Mouse (Mus musculus): ENCODE results near the gene Abhd17a. TPM values are rescaled to one million over a fixed set of nuclear protein-coding genes. Genes with fewer than 3 reads are reported as not detected.
A peak's percentile ranks its signal among the peaks of the same experiment; 100 is the strongest.

Gene Abhd17a
- polyA plus RNA-seq, 1 experiment, result 232 TPM

GRCm38 (mm10) chr10:80621940-80622660 is 32.0 kb upstream of the Abhd17a start:
- H3K27ac ChIP-seq (ENCODE audit: insufficient read depth, low read length), result peak overlapping the region; percentile 56
- TF ChIP-seq POLR2A (IDR thresholded peaks at IDR 0.05; ENCODE audit: borderline replicate concordance, insufficient read depth, low read length), result peak; percentile 83
- no peak for TF ChIP-seq CTCF (IDR thresholded peaks at IDR 0.05; ENCODE audit: borderline replicate concordance, insufficient read depth, low read depth, low read length)
- WGBS, result under 1% methylated on average over 64 of the region's 64 CpGs
- no peaks in the 10 kb centered on the region for H3K27me3 ChIP-seq (ENCODE audit: control insufficient read depth, insufficient read depth, low read length)
- H3K4me1 ChIP-seq (ENCODE audit: control insufficient read depth, insufficient read depth, low read length), result peaks cover 19% of the 10 kb centered on the region
- H3K4me3 ChIP-seq (replicated peaks; ENCODE audit: insufficient read depth, low read depth, low read length), result peak overlapping the region; percentile 59
- DNase-seq, result peak; percentile 99

GRCm38 (mm10) chr10:80621690-80621939 is 31.5 kb upstream of the Abhd17a start:
- no peaks in the 10 kb centered on the region for H3K27me3 ChIP-seq (ENCODE audit: control insufficient read depth, insufficient read depth, low read length)
- peak overlapping the region; percentile 59 for H3K4me3 ChIP-seq (replicated peaks; ENCODE audit: insufficient read depth, low read depth, low read length)
- peak overlapping the region; percentile 56; the same call in 1 of the 2 replicates for H3K27ac ChIP-seq (ENCODE audit: insufficient read depth, low read length)
- under 1% methylated on average over 9 of the region's 9 CpGs for WGBS
- H3K4me1 ChIP-seq (ENCODE audit: control insufficient read depth, insufficient read depth, low read length), result peaks cover 19% of the 10 kb centered on the region
- no peak for TF ChIP-seq CTCF (IDR thresholded peaks at IDR 0.05; ENCODE audit: borderline replicate concordance, insufficient read depth, low read depth, low read length)
- no peak for TF ChIP-seq POLR2A (IDR thresholded peaks at IDR 0.05; ENCODE audit: borderline replicate concordance, insufficient read depth, low read length)
- no peak for DNase-seq

- 46% methylated on average over 16 of the region's 16 CpGs for WGBS
- peak; percentile 51 to 52 for DNase-seq
- TF ChIP-seq POLR2A (IDR thresholded peaks at IDR 0.05; ENCODE audit: borderline replicate concordance, insufficient read depth, low read length), result no peak
- TF ChIP-seq CTCF (IDR thresholded peaks at IDR 0.05; ENCODE audit: borderline replicate concordance, insufficient read depth, low read depth, low read length), result no peak
Observed at GRCm38 (mm10) chr10:80620796-80621689, 30.9 kb upstream of the Abhd17a start.

GRCm38 (mm10) chr10:80620365-80620764 is 30.2 kb upstream of the Abhd17a start:
- TF ChIP-seq POLR2A (IDR thresholded peaks at IDR 0.05; ENCODE audit: borderline replicate concordance, insufficient read depth, low read length) (no peak), CTCF (IDR thresholded peaks at IDR 0.05; ENCODE audit: borderline replicate concordance, insufficient read depth, low read depth, low read length) (no peak)
- H3K4me3 ChIP-seq (replicated peaks; ENCODE audit: insufficient read depth, low read depth, low read length), result no peak overlapping the region
- peaks cover 12% of the 10 kb centered on the region for H3K4me1 ChIP-seq (ENCODE audit: control insufficient read depth, insufficient read depth, low read length)
- H3K27ac ChIP-seq (ENCODE audit: insufficient read depth, low read length), result no peak overlapping the region
- no peaks in the 10 kb centered on the region for H3K27me3 ChIP-seq (ENCODE audit: control insufficient read depth, insufficient read depth, low read length)
- WGBS, result 76% methylated on average over 9 of the region's 9 CpGs
- DNase-seq, result peak in 1 of 2 experiments; percentile 29

More at GRCm38 (mm10) chr10:80620796-80621689, 30.9 kb upstream of the Abhd17a start:
- Histone ChIP-seq H3K4me1 (ENCODE audit: control insufficient read depth, insufficient read depth, low read length) (peaks cover 18% of the 10 kb centered on the region), H3K4me3 (replicated peaks; ENCODE audit: insufficient read depth, low read depth, low read length) (peak overlapping the region; percentile 59), H3K27me3 (ENCODE audit: control insufficient read depth, insufficient read depth, low read length) (no peaks in the 10 kb centered on the region), H3K27ac (ENCODE audit: insufficient read depth, low read length) (peak overlapping the region; percentile 56; the same call in 1 of the 2 replicates)

GRCm38 (mm10) chr10:80619465-80620244 is 29.5 kb upstream of the Abhd17a start:
- 40% methylated on average over 8 of the region's 8 CpGs for WGBS
- TF ChIP-seq CTCF (IDR thresholded peaks at IDR 0.05; ENCODE audit: borderline replicate concordance, insufficient read depth, low read depth, low read length) (no peak), POLR2A (IDR thresholded peaks at IDR 0.05; ENCODE audit: borderline replicate concordance, insufficient read depth, low read length) (no peak)
- Histone ChIP-seq H3K27me3 (ENCODE audit: control insufficient read depth, insufficient read depth, low read length) (no peaks in the 10 kb centered on the region), H3K27ac (ENCODE audit: insufficient read depth, low read length) (no peak overlapping the region), H3K4me1 (ENCODE audit: control insufficient read depth, insufficient read depth, low read length) (0 out of 2 replicates have a peak, but pooled peaks cover 5% of the 10 kb centered on the region), H3K4me3 (replicated peaks; ENCODE audit: insufficient read depth, low read depth, low read length) (no peak overlapping the region)
- DNase-seq, result no peak

GRCm38 (mm10) chr10:80618181-80618580 is 28.0 kb upstream of the Abhd17a start:
- no peak for DNase-seq
- H3K4me1 ChIP-seq (ENCODE audit: control insufficient read depth, insufficient read depth, low read length), result no peaks in the 10 kb centered on the region
- 35% methylated on average over 9 of the region's 9 CpGs for WGBS
- H3K27me3 ChIP-seq (ENCODE audit: control insufficient read depth, insufficient read depth, low read length), result no peaks in the 10 kb centered on the region
- TF ChIP-seq POLR2A (IDR thresholded peaks at IDR 0.05; ENCODE audit: borderline replicate concordance, insufficient read depth, low read length) (no peak), CTCF (IDR thresholded peaks at IDR 0.05; ENCODE audit: borderline replicate concordance, insufficient read depth, low read depth, low read length) (no peak)
- no peak overlapping the region for H3K27ac ChIP-seq (ENCODE audit: insufficient read depth, low read length)
- H3K4me3 ChIP-seq (replicated peaks; ENCODE audit: insufficient read depth, low read depth, low read length), result no peak overlapping the region

GRCm38 (mm10) chr10:80614351-80614750 is 24.2 kb upstream of the Abhd17a start:
- DNase-seq, result no peak
- Histone ChIP-seq H3K4me3 (replicated peaks; ENCODE audit: insufficient read depth, low read depth, low read length) (no peak overlapping the region), H3K4me1 (ENCODE audit: control insufficient read depth, insufficient read depth, low read length) (peaks cover 21% of the 10 kb centered on the region), H3K27me3 (ENCODE audit: control insufficient read depth, insufficient read depth, low read length) (no peaks in the 10 kb centered on the region), H3K27ac (ENCODE audit: insufficient read depth, low read length) (no peak overlapping the region)
- 66% methylated on average over 6 of the region's 6 CpGs for WGBS
- TF ChIP-seq POLR2A (IDR thresholded peaks at IDR 0.05; ENCODE audit: borderline replicate concordance, insufficient read depth, low read length), result no peak
- TF ChIP-seq CTCF (IDR thresholded peaks at IDR 0.05; ENCODE audit: borderline replicate concordance, insufficient read depth, low read depth, low read length), result no peak

Measured in cerebellum, adult 2 months (tissue).